Mouse (Mus musculus) cortical plate, adult 2 months (tissue): ENCODE data around the gene Naaladl2.

Experiments
- CTCF ChIP-seq: fragments of 200-500 bp; IDR thresholded peaks from 2 replicates; pipeline ENCODE4 v1.5.1; 2011; ENCODE audit warnings: mild to moderate bottlenecking, control low read depth, low read length; ENCODE audit not compliant: insufficient read depth; ENCODE audit errors: extremely low read depth
- POLR2A ChIP-seq: fragments of 200-500 bp; IDR thresholded peaks from 2 replicates; pipeline ENCODE4 v1.6.1; 2011; ENCODE audit warnings: mild to moderate bottlenecking, low read length, control low read depth; ENCODE audit not compliant: insufficient read depth; ENCODE audit errors: extremely low read depth

GRCm38 (mm10) chr3:23972747-23973667 is 1171.1 kb downstream of the Naaladl2 start:
- TF ChIP-seq CTCF, result no peak
- no peak for TF ChIP-seq POLR2A
